Mouse (Mus musculus): ENCODE data around the gene 9230104L09Rik.
A peak's percentile ranks its signal among the peaks of the same experiment; 100 is the strongest.

9230104L09Rik gene

GRCm38 (mm10) chr2:148864966-148865365 lies at the start of gene 9230104L09Rik:
Gene 9230104L09Rik (minus strand): TSS chr2:148865038.
- no peak for DNase-seq (ENCODE audit: low spot score in 2 of 2)

- DNase-seq (ENCODE audit: low spot score in 2 of 2): peak in 1 of 2 experiments; percentile 39
Measured at GRCm38 (mm10) chr2:148902286-148902685, 37.4 kb upstream of the 9230104L09Rik start.

GRCm38 (mm10) chr2:148900305-148900704 lies 35.5 kb upstream of the 9230104L09Rik start:
- DNase-seq (ENCODE audit: low spot score in 2 of 2): no peak

- no peak for DNase-seq (ENCODE audit: low spot score in 2 of 2)
Measured at GRCm38 (mm10) chr2:148896219-148896618, 31.4 kb upstream of the 9230104L09Rik start.

- DNase-seq (ENCODE audit: low spot score in 2 of 2): no peak
Measured at GRCm38 (mm10) chr2:148893107-148893506, 28.3 kb upstream of the 9230104L09Rik start.

- DNase-seq (ENCODE audit: low spot score in 2 of 2): no peak
Measured at GRCm38 (mm10) chr2:148890021-148890851, 25.4 kb upstream of the 9230104L09Rik start.

GRCm38 (mm10) chr2:148889331-148890010 lies 24.6 kb upstream of the 9230104L09Rik start:
- no peak for DNase-seq (ENCODE audit: low spot score in 2 of 2)

- DNase-seq (ENCODE audit: low spot score in 2 of 2): no peak
Measured at GRCm38 (mm10) chr2:148888872-148889271, 24.0 kb upstream of the 9230104L09Rik start.

- no peak for DNase-seq (ENCODE audit: low spot score in 2 of 2)
Measured at GRCm38 (mm10) chr2:148884738-148885137, 19.9 kb upstream of the 9230104L09Rik start.

- DNase-seq (ENCODE audit: low spot score in 2 of 2): no peak
Measured at GRCm38 (mm10) chr2:148879199-148879598, 14.4 kb upstream of the 9230104L09Rik start.

GRCm38 (mm10) chr2:148878641-148879130 lies 13.8 kb upstream of the 9230104L09Rik start:
- DNase-seq (ENCODE audit: low spot score in 2 of 2): no peak

GRCm38 (mm10) chr2:148877016-148877770 lies 12.4 kb upstream of the 9230104L09Rik start:
- no peak for DNase-seq (ENCODE audit: low spot score in 2 of 2)

GRCm38 (mm10) chr2:148875335-148875811 lies 10.5 kb upstream of the 9230104L09Rik start, which contains the start of gene Cst3:
Gene Cst3 (minus strand): TSS chr2:148875692.
- DNase-seq (ENCODE audit: low spot score in 2 of 2): peak; percentile 92 to 95

- no peak for DNase-seq (ENCODE audit: low spot score in 2 of 2)
Measured at GRCm38 (mm10) chr2:148874617-148875334, 9.9 kb upstream of the 9230104L09Rik start.

- DNase-seq (ENCODE audit: low spot score in 2 of 2): no peak
Measured at GRCm38 (mm10) chr2:148874224-148874616, 9.4 kb upstream of the 9230104L09Rik start.

- no peak for DNase-seq (ENCODE audit: low spot score in 2 of 2)
Measured at GRCm38 (mm10) chr2:148872860-148873259, 8.0 kb upstream of the 9230104L09Rik start.

GRCm38 (mm10) chr2:148870526-148870925 lies 5.7 kb upstream of the 9230104L09Rik start:
- DNase-seq (ENCODE audit: low spot score in 2 of 2): no peak

GRCm38 (mm10) chr2:148868959-148869358 lies 4.1 kb upstream of the 9230104L09Rik start:
- DNase-seq (ENCODE audit: low spot score in 2 of 2): no peak

- DNase-seq (ENCODE audit: low spot score in 2 of 2): no peak
Measured at GRCm38 (mm10) chr2:148861693-148862092, 3.1 kb downstream of the 9230104L09Rik start.

- DNase-seq (ENCODE audit: low spot score in 2 of 2): no peak
Measured at GRCm38 (mm10) chr2:148860993-148861392, 3.8 kb downstream of the 9230104L09Rik start.

- no peak for DNase-seq (ENCODE audit: low spot score in 2 of 2)
Measured at GRCm38 (mm10) chr2:148857506-148857905, 7.3 kb downstream of the 9230104L09Rik start.

All from urinary bladder, postnatal 4 days (tissue).